In the genomic region with DNA sequence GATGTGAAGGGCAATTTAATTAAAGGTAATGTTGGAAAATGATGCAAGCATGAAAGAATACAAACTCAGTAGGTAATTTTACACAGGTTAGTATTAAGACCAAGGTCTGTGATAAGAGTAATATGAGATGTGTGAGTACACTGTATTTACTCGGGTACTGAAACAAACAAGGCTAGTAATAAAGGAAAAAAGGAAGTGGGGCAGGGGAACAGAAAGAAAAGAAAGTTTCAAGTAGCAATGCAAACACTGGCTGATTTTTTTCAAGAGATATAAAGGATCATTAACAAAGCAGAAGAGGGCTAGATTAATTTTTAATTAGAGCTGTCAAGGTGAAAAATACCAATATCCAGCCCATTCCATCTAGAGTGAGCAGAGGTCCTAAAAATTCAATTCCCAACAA, we compare ENCODE assay signal across 15 mouse cellular contexts.
"Had no signal": no experiment of that assay in that cellular context is flagged by ENCODE, and none has a peak within 500 bp of the region (broad histone marks: within the 10 kb centered on the region; RNA-seq: fewer than 3 reads in every experiment).

No protein-coding gene starts in this region.

- H3K4me1 ChIP-seq: midbrain, embryonic 12.5 days had no signal

- H3K9me3 ChIP-seq: midbrain, embryonic 10.5 days; midbrain, embryonic 12.5 days; neural tube, embryonic 13.5 days; neural tube, embryonic 15.5 days had no signal

- ATAC-seq: midbrain, embryonic 16.5 days had no signal

- H3K9ac ChIP-seq: lung, embryonic 14.5 days; midbrain, embryonic 12.5 days; neural tube, embryonic 13.5 days; neural tube, embryonic 15.5 days had no signal

- H3K27me3 ChIP-seq: midbrain, embryonic 12.5 days; neural tube, embryonic 13.5 days; neural tube, embryonic 15.5 days had no signal

- H3K4me3 ChIP-seq: midbrain, embryonic 10.5 days; midbrain, embryonic 12.5 days; myocyte; neural tube, embryonic 13.5 days; neural tube, embryonic 15.5 days had no signal

- H3K4me2 ChIP-seq: lung, embryonic 14.5 days; midbrain, embryonic 12.5 days; neural tube, embryonic 13.5 days; neural tube, embryonic 15.5 days had no signal

- H3K36me3 ChIP-seq: midbrain, embryonic 10.5 days; midbrain, embryonic 12.5 days; neural tube, embryonic 13.5 days; neural tube, embryonic 15.5 days had no signal

- DNase-seq: lung, adult 18-20 months; lung, embryonic 14.5 days; lung, postnatal 10 days; lung, postnatal 4 days; midbrain, embryonic 14.5 days; right cerebral cortex, postnatal 14 days; thymus, adult 18-20 months; thymus, postnatal 14 days; thymus, postnatal 36 days had no signal

- H3K27ac ChIP-seq: midbrain, embryonic 10.5 days; midbrain, embryonic 12.5 days; neural tube, embryonic 15.5 days had no signal
